Mouse (Mus musculus): Measurements from ENCODE around the gene Xbp1. TPM values are rescaled to one million over a fixed set of nuclear protein-coding genes. Genes with fewer than 3 reads are reported as not detected.

The Xbp1 gene
- polyA plus RNA-seq (2017; shearing (Covaris generic)), result 32.3 TPM

DNA sequence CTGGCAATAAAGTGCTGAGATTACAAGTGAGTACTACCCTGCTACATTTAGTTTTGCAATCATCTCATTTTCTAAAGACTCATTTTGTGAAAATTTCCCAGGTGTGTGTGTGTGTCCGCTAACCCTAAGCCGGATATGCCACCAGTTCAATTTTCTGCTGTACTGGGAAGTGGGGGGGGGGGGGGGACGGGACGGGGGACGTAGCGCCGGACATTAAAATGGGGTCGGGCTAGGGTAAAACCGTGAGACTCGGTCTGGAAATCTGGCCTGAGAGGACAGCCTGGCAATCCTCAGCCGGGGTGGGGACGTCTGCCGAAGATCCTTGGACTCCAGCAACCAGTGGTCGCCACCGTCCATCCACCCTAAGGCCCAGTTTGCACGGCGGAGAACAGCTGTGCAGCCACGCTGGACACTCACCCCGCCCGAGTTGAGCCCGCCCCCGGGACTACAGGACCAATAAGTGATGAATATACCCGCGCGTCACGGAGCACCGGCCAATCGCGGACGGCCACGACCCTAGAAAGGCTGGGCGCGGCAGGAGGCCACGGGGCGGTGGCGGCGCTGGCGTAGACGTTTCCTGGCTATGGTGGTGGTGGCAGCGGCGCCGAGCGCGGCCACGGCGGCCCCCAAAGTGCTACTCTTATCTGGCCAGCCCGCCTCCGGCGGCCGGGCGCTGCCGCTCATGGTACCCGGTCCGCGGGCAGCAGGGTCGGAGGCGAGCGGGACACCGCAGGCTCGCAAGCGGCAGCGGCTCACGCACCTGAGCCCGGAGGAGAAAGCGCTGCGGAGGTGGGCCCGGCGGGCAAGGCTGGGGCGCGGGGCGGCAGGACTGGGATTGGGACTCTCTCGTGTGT, at the start of gene Xbp1:
Gene Xbp1, plus strand, starts transcription at position 248 of the 854 bp plus-strand sequence.

DNA sequence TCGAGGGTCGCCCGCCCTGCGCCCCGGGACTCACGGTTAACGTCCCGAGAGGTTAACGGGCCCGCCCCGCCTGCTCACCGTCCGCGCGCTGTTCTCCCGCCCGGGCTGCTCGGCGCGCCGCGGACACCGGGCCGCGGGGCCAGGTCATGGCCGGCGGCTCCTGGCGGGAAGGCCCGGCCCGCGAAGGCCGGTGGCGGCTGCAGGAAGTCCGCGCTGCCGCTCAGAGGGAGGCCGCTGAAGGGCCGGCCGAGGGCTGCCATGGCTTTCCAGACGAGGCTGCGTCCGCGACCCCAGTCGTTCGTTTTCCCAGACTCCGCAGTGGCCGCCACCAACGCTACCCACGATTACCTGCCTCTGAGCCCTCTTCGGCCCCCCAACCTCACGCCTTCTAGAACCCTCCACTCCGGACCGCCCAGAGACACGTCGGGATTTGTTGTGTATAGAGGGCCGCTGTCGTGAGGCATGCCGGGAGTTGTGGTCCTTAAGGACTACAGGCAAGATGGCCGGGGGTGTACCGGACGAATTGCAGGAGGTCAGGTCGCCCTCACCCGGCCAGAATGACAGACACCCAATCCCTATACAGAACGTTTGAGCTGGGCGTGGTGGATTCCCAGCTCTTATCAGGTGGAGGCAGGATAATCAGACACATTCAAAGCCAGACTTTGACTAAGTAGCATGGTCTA, 21.5 kb downstream of the Xbp1 start, which contains the start of gene Ccdc117:
Gene Ccdc117, minus strand, starts transcription at position 389 of the 683 bp plus-strand sequence.

DNA sequence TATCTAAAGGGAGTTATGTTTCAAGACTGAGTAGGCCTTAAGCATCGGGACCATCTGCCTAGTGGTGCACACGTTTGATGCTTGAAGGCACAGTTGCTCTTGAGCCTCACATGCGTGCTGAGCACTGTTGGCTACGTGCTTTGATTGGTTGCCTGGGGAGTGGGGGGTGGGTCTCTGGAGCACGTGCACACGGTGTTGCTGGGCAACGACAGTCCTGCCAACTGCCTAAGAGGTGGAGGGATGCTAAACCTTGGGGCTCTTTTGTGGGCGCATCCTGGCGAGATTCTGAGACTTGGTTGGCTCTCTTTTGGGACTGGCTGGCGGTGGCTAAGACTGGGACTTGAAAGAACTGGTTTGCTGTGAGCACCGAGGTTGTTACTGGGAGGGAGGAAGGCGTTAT, 49.0 kb downstream of the Xbp1 start, which contains the start of gene Ankrd36:
Gene Ankrd36, plus strand, starts transcription at position 211 of the 400 bp plus-strand sequence.

Other genes starting within 250 kb of the Xbp1 start
- 4.5 TPM for gene Znrf3, start 75.8 kb upstream of the Xbp1 start, polyA plus RNA-seq (2017; shearing (Covaris generic))
- 3.8 TPM for gene Ccdc117, start 21.5 kb downstream of the Xbp1 start, polyA plus RNA-seq (2017; shearing (Covaris generic))
- gene Ankrd36, start 49.0 kb downstream of the Xbp1 start, polyA plus RNA-seq (2017; shearing (Covaris generic)), result not detected
- 28.5 TPM for gene Mrps24, start 195.0 kb downstream of the Xbp1 start, polyA plus RNA-seq (2017; shearing (Covaris generic))
- gene Urgcp, start 241.7 kb downstream of the Xbp1 start, polyA plus RNA-seq (2017; shearing (Covaris generic)), result 31.4 TPM